Mouse (Mus musculus) embryonic fibroblast, embryonic 13.5 days (primary cell): ENCODE measurements around the gene Pcdh10. TPM values are rescaled to one million over a fixed set of nuclear protein-coding genes. Genes with fewer than 3 reads are reported as not detected.

ENCODE experiments used
- H3K27ac ChIP-seq: 2 replicates; pipeline ENCODE4 v1.5.1; 2012; ENCODE audit warnings: low read length, control low read depth, inconsistent platforms; ENCODE audit not compliant: insufficient read depth
- H3K4me1 ChIP-seq: 2 replicates; pipeline ENCODE4 v1.6.1; 2011; ENCODE audit warnings: low read length; ENCODE audit not compliant: control insufficient read depth, insufficient read depth
- H3K4me3 ChIP-seq: 2 replicates; pipeline ENCODE4 v1.5.1; 2011; ENCODE audit warnings: mild to moderate bottlenecking, control low read depth, low read length; ENCODE audit not compliant: insufficient read depth
- CTCF ChIP-seq: IDR thresholded peaks from 2 replicates; pipeline ENCODE4 v1.5.1; 2011; ENCODE audit warnings: mild to moderate bottlenecking, control low read depth, low read length, moderate library complexity, borderline replicate concordance; ENCODE audit not compliant: insufficient read depth
- POLR2A ChIP-seq: IDR thresholded peaks from 2 replicates; pipeline ENCODE4 v1.6.1; 2011; ENCODE audit warnings: low read depth, mild to moderate bottlenecking, control low read depth, low read length, moderate library complexity
- polyA plus RNA-seq: library from polyadenylated mRNA; stranded (reverse); fragments of >200 nt; gene quantifications from 2 replicates; pipeline ENCODE4 v1.2.4, GENCODE M21; 2011; ENCODE audit warnings: low read depth; ENCODE audit not compliant: missing spikeins, insufficient read length

Pcdh10 gene
- polyA plus RNA-seq, 1 experiment, result 3.9 TPM

GRCm38 (mm10) chr3:45432172-45432765 lies 54.1 kb downstream of the Pcdh10 start:
- Histone ChIP-seq H3K4me3 (no peak overlapping the region), H3K4me1 (no peaks in the 10 kb centered on the region), H3K27ac (no peak overlapping the region)
- no peak for TF ChIP-seq CTCF
- TF ChIP-seq POLR2A, result no peak
